Mouse (Mus musculus) embryonic stem cell, embryonic (primary cell): ENCODE results near the gene Susd1.

Source experiments
- CTCF ChIA-PET, 4 experiments: fragments of 300-600 bp in 2 of 4; fragments of 350-600 bp in 2 of 4; sonication (Branson Sonifier 250); formaldehyde crosslinking; loops; one replicate each; lab custom pipeline; 2022; ENCODE audit warnings: inconsistent platforms in 2 of 4; lab: Charles Lee
- POLR2A ChIA-PET, 4 experiments: fragments of 300-600 bp in 2 of 4; fragments of 350-600 bp in 2 of 4; sonication (Branson Sonifier 250); formaldehyde crosslinking; loops; one replicate each; lab custom pipeline; 2022; ENCODE audit warnings: antibody characterized with exemption in 4 of 4, inconsistent platforms in 1 of 4; lab: Charles Lee

Susd1 gene

DNA sequence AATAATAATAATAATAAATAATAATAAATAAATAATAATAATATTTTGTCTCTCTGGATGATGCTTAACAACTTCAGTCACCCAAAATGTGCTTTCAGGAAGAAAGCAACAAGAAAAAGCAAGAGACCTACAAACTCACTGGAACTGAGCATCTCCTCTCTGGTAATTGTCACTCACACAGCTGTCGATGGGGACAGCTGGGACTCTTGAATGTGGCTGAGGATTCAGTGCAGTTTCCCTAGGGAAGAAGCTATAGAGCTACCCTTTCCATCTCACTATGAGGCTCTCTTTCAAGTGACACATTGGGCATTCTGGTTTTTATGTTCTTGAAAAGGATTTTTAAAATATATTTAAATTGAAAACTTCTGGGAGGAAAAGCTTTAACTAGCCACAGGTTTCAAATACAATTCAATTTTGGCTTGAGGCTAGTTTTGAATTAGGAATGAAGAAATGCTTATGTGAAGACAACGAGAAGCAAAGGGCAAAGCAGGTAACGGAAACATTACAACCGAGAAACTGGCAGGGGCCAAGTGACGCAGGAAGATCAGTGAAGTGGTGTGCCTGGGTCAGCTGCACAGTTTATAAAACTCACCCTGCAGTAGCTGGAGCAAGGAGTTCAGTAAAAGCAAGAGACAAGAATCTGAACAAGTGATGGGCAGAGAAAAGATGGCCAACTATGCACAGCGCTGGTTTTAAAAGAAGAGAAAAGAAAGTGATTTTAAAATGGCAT, 112.2 kb downstream of the Susd1 start:
- POLR2A ChIA-PET: no interaction called here
- CTCF ChIA-PET: no interaction called here

DNA sequence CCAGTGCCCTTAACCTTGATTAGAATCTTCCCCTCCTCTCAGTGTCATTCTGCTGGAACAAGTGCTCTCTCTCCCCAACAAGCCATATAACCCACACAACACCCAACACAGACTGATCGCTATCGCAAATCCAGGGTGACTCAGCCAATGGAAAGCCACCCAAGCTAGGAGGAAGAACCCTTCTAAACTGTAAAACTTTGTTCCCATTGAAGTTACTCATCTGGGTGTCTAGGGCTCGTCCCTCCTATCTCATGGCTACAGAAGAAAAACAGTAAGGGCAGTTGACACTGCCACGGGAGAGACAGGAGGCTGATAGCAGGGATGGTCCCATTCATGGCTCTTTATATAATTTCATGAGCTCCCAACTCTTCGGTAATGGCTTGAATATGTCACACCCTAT, 114.1 kb downstream of the Susd1 start:
- ChIA-PET POLR2A (interaction anchor here in 1 of 4 experiments (1.2 to 1.5 kb wide), 3 partner anchors 10 to 127 kb away, joined by 3 read pairs; no protein-coding TSS in a partner anchor), CTCF (no interaction called here)

DNA sequence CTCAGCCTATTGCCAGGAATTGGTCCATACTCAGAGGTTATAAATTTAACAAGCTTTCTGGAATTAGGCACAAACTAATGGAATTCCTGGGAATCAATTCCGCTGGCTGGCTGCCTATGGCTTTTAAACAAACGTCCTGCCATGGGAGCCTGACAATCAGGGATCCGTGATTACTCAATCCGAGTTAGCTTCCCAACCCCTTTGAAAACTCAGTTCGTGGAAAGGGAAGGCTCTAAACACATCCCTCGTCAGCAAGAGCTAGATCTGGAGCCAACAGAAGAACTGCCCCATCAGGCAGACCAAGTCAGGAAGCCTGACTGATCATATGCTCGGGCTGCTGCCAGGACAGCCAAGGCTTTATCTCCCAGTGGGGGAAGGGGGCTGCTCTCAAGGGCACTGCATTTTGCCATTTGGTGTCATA, 115.2 kb downstream of the Susd1 start:
- ChIA-PET POLR2A (interaction anchor here in 3 of 4 experiments (0.5 to 1.5 kb wide), 5 partner anchors 9 to 1238 kb away, joined by 3 to 8 read pairs (median 3); no protein-coding TSS in a partner anchor), CTCF (interaction anchor here in 1 of 4 experiments (0.6 kb wide), 1 partner anchor 436 kb away, joined by 3 read pairs; no protein-coding TSS in a partner anchor)

DNA sequence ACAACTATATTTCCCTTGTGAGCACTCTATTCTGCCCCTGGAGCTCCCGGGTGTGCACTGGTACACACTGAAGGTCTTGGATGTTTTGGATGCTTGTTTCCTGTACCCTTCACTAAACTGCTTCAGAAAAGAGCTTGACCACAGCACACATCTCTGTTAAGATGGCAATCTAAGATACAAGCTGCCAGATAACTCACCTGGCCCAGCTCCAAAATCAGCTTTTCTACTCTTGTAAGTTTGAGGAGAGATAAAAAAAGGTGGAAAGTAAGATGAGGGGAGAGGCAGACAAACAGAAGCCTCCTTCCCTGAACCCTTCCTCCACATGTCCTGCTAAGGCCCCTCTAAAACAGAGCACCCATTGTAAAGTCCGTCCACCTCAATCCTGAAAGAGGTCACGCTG, 115.7 kb downstream of the Susd1 start:
- CTCF ChIA-PET: no interaction called here
- POLR2A ChIA-PET: interaction anchor here in 3 of 4 experiments (0.5 to 1.5 kb wide), 4 partner anchors 8 to 555 kb away, joined by 3 to 8 read pairs (median 3); no protein-coding TSS in a partner anchor

DNA sequence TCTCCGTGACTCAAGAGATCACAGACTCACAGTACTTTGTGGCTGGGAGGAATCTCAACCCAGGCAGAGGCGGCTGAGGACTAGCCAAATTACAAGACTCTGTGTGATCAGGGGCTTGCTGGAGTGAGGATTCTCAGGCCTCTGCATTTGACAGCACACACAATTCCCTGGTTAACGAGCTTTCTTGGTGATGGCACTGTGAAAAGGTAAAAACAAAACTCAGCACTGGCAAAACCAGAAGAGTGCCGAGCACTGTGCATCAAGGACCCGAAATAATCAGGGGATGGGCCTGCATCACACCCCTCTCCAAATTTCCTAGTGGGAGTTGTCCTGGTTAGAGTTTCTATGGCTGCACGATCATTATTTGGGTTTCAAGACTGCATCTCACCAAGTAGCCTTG, 116.4 kb downstream of the Susd1 start:
- CTCF ChIA-PET: no interaction called here

DNA sequence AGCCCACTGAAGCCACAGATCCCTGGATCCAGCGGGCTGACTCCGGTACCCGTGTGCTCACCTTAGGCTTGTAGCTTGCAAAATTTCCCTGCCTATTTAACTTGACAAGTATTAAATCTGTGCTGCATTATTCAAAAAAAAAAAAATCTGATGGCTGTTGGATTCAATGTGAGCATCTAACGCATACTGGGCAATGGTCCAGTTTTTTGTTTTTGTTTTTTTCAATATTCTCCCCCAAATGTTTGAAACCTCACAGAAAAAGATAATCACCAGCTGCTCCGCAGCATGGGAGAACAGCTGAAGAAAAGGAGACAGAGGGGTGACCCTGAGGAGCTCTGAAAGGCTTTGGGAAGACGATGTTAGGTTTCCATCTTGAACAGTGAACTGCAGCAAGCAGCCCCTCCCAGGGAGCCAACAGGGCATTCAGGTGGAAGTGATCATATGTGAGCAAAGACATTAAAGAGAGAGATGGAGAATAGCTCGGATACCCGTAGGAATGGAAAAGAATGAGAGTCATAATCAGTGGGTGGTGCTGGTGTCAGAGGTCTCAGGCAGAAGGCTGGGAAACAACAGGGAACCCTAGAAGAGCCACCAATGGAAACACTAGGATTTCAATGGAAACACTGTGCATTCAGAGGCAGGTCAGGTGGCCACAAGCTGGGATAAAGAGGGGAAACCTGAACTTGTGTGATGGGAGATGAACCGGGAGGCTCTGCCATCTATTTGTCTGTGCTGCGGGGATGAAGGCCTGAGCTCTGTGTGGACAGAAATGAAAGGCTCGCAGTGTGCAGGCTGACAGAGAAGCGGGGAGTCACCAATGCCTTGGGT, 117.0 kb downstream of the Susd1 start:
- ChIA-PET POLR2A (interaction anchor here in 1 of 4 experiments (0.8 kb wide), 1 partner anchor 13 kb away, joined by 4 read pairs; no protein-coding TSS in a partner anchor), CTCF (interaction anchor here in 1 of 4 experiments (0.6 kb wide), 1 partner anchor 436 kb away, joined by 4 read pairs; no protein-coding TSS in a partner anchor)

More for the DNA sequence above, 116.4 kb downstream of the Susd1 start:
- POLR2A ChIA-PET: interaction anchor here in 1 of 4 experiments (0.8 kb wide), 1 partner anchor 12 kb away, joined by 4 read pairs; no protein-coding TSS in a partner anchor

DNA sequence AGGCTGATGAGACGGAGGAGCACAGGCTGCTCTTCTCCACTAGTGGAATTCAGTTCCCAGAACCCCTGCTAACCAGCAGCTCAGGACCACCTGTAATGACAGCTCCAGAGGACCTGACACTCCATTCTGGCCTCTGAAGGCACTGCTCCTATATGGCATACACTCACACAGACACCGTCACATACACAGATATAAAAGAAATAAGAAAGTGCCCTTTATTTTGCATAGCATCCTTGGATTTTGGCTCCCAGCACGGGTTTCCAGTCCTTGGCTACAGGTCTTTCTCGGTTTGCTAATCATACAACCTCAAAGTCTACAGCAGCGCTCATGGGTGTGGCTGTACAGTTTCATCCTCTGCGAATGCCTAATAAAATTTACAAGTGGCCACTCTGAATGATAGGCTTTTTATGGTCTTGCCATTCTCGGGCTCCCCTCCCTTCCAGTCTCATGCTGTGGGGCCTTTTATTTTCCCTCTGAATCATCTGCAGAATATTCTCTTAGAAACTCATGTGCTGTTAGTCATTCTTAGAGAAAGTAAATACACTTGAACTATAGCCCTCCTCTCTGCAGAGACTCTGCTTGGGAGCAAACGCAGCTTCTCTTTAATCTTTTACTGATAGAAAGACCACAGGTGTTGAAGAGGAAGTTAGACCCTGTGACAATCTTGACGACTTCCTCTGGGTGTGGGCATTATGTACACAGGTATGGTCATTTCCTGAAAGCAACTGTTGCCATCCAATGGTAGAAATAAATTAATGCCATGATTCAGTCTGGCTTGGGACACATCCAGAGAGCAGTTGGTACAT, 119.1 kb downstream of the Susd1 start:
- ChIA-PET POLR2A (interaction anchor here in 1 of 4 experiments (0.6 kb wide), 1 partner anchor 17 kb away, joined by 8 read pairs; no protein-coding TSS in a partner anchor), CTCF (no interaction called here)

DNA sequence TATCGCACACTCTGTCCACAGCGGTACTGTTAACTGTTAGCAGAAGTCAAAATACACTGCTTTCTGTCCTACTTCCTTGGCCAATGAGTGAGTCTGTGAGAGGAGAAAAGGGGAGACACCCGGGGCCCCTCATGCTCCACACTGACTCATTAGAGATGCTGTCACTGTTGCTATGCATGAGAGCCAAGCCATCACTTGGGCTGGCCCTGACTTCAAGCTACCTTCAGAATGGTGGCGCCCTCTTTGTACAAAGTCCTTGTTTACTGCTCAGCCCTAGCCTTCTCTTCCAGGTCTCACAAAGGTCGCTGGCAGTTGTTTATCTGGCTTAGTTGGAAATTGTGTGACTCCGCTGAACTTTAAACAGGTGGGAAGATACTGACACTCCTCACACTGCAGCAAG, 119.8 kb downstream of the Susd1 start:
- POLR2A ChIA-PET: interaction anchor here in 1 of 4 experiments (0.9 kb wide), 1 partner anchor 291 kb away, joined by 3 read pairs; no protein-coding TSS in a partner anchor

DNA sequence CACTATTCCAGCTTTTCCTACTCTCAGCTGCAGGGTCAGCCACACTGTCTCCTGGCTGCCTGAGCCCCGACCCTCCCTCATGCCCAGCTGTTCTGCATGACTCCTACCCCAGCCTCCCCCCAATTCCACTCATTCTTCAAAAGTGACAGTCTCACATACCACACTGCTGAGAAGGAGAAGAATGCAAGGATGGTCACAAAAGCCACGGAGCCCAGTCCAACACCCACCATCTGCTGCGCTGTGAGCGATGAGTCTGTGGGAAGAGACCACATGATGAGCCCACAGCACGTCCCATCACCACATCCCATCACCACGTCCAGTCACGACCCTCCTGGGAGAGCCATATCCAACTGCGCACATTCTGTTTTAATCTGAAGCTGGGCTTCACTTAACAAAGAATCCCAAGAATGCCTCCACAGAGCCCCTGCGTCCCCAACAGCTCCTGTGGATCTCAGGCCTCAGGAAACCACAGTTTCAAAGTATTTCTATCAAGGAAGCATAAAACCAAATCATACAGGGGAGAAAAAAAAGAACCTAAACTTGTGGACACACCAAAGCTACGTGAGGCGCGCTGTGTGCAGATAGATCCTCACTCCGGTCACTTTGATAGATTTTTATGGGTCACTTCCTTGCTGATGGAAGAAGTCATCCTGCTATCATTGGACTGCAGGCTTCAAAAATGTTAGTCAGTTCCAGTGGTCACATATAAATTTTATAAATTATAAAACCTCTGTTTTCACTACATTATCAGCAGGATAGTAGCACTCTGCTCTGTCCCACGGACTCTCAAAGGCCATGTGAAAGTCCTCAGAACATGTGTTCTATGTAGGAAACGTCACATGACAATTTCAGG, 122.7 kb downstream of the Susd1 start:
- CTCF ChIA-PET: no interaction called here

More for the DNA sequence above, 119.8 kb downstream of the Susd1 start:
- CTCF ChIA-PET: no interaction called here

DNA sequence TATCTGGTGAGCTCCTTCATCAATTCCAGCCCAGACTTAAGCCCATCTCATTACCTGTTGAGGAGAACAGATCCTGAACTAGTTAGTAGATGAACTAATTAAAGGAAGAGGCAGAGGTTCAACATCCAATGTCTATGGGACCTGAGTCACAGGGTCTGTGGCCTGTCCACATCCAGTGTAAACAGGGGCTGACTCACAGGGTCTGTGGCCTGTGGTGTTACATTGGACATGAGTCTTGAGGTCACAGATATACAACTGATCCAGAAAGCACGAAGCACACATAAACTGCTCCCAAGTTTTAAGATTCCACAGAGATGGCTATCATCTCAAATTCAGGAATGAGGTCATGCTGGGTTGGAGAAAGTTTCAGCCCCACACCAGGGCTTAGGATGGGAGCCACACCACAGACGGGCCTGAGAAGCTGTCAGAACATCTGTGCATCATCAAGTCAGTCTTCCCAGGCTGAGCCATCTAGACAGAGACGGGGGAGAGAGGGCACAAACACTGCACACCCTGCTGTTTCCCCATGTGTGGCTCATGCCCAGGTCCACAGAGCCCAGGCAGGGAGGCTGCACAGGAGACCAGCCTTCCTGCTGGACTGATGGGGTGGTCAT, 123.4 kb downstream of the Susd1 start:
- ChIA-PET POLR2A (interaction anchor here in 2 of 4 experiments (0.8 to 1.4 kb wide), 3 partner anchors 8 to 43 kb away, joined by 3 read pairs; no protein-coding TSS in a partner anchor), CTCF (no interaction called here)

More for the DNA sequence above, 122.7 kb downstream of the Susd1 start:
- POLR2A ChIA-PET: interaction anchor here in 2 of 4 experiments (0.6 to 0.9 kb wide), 2 partner anchors 42 to 109 kb away, joined by 3 read pairs; no protein-coding TSS in a partner anchor

DNA sequence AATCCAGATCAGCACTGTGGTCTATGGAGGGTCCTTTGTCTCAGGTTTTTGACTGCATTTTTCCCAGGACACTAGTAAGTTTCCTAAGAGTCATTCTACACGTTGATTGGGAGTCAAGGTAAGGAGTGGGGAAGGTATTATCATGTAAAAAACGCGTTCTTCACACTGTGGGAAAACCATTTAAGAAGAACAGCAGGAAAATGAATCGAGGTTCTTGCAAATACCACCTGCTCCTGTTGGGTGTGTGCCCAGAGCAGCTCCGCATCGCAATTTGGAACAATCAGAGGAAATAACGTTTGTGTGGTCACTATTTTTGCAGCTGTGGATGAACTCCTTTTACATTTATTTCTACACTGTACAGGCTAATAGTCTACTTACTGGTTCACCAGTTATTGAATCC, 125.5 kb downstream of the Susd1 start:
- CTCF ChIA-PET: no interaction called here
- POLR2A ChIA-PET: interaction anchor here in 1 of 4 experiments (0.6 to 1.2 kb wide), 4 partner anchors 11 to 326 kb away, joined by 3 read pairs; partner anchors contain the start of gene Ptgr1

DNA sequence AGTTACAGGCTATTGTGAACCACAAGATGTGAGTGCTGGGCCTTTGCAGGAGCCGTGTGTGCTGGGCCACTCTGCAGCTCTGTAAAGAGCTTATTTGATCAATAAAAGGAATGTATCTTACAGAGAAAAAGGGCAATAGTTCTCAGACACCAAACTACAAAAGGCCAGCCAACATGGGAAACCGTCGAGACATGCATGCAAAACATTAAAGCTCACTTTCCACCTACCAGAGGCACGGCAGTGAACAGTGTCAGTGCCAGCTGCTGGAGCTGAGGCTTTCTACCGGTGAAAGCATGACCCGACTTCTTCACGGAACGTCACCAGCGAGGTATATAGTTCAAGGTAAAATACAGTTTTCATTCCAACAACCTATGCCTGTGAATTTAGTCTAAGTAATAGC, 127.8 kb downstream of the Susd1 start:
- ChIA-PET CTCF (no interaction called here), POLR2A (no interaction called here)

DNA sequence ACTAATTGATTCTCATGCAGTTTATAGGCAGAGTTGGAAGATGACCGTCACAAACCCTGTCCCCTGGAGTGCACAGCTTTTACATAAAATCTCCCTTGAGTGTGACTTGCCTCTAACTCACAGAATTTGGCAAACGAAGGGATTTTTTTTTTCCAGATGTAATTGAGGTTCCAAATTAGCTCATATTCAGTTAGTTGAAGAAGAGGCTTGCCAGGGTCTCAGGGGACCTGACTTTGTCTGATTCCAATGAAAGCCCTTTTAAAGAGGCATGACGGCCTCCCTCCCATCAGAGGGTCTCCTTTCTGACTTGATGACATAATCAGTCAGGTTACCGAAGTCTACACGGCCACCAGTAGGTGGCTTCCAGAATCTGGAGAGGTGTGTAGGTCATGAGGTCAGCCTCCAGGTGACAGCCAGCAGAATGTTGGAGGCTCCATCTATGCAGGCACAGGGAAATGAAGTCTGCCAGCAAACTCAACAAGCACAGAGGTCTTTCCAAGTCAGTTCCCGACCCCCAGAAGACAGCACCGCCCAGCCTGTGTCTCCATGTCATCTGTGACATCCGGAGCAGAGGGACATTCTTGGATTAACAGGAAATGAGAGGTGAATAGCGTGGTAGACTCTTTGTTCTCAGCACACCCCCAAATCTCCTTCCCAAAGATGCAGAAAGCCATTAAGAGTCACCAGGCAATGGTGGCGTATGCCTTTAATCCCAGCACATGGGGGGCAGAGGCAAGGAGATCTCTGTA, 130.4 kb downstream of the Susd1 start:
- CTCF ChIA-PET: no interaction called here

DNA sequence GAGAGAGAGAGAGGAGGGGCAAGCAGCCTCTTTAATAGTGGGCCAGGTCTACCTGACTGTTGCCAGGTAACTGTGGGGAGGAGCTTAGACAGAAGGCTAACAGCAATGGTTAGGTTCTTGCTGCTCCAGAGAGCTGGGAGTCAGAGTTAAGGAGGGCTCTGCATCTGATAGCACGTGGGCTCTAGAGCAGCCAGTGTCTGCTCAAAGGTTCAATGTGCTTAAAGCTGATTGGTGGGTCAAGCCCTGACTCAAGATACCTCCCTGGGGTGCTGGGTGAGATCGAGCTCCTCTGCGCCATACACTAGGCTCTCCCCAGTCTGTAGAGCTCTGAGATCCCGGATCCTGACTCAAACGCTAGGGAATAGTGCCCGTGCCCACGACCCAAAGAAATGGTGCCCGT, 136.0 kb downstream of the Susd1 start:
- POLR2A ChIA-PET: interaction anchor here in 2 of 4 experiments (0.7 kb wide), 2 partner anchors 17 to 257 kb away, joined by 5 to 8 read pairs; no protein-coding TSS in a partner anchor
- CTCF ChIA-PET: interaction anchor here in 2 of 4 experiments (0.5 to 0.7 kb wide), 4 partner anchors 34 to 373 kb away, joined by 3 to 13 read pairs (median 6); no protein-coding TSS in a partner anchor

More for the DNA sequence above, 130.4 kb downstream of the Susd1 start:
- POLR2A ChIA-PET: no interaction called here

DNA sequence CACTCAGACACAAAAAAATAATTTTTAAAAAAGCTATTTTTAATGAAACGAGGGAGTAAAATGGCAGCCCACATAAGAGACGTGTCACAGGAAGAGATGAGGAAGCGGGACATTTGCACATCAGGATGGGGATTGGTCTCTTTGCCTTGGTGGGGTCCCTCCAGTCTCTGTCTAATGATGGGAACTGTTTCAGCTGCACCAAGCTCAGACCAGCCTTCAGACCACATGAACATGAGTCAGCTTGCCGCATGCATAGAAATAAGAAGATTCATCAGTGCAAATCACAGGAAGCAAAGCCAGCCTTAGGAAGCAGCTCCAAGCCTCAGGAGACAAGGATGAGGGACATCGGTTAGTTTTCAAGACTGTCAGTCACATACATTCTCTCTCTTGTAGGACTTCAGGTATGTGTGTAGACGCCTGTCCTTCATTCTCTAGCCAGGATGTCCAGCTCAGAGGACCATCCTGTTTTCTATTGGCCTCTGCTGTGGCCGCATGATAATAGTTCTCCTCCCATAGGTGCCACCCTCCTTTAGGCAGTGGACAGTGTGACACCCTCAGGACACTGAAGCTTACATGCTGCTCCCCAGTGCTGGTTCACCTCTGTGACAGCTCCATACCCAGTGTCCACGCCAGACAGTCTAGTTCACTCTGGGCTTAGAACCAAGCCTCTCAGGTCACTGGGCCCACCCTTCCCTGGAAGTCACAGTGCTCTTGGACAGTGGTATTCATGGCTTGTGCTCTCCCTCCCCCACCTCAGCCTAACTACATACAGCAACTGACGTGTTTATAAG, 137.2 kb downstream of the Susd1 start:
- CTCF ChIA-PET: interaction anchor here in 1 of 4 experiments (0.5 kb wide), 1 partner anchor 510 kb away, joined by 3 read pairs; no protein-coding TSS in a partner anchor

More for the DNA sequence above, 137.2 kb downstream of the Susd1 start:
- POLR2A ChIA-PET: no interaction called here
